Mouse (Mus musculus): ENCODE results near the gene Tchhl1. TPM values are rescaled to one million over a fixed set of nuclear protein-coding genes. Genes with fewer than 3 reads are reported as not detected.

Tchhl1 gene
- polyA plus RNA-seq, 1 experiment from 2014 or later = not detected

DNA sequence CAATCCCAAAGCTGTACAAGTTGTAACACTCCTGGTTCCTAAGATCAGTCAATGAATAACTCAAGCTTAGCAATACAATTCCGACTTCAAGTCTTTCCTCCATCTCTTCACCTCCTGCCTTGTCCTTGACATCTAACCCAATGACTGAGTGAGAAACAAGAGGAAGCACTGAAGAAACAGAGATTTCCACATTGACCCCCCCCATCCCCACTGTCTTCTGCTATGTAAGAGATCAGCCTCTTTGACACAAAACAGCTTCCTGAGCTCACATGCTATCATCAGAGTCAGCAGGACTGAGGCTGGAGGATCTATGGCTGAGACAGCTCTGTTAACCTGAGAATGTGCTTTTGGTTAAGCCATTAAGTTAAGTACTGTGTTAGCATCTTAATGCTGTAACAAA, 42.5 kb downstream of the Tchhl1 start:
- Histone ChIP-seq H3K4me1 (no peaks in the 10 kb centered on the region), H3K27ac (no peak overlapping the region), H3K4me3 (no peak overlapping the region), H3K27me3 (ENCODE audit: low read depth, poor library complexity, severe bottlenecking) (no peaks in the 10 kb centered on the region), H3K9me3 (replicated peaks) (no peaks in the 10 kb centered on the region), H3K36me3 (no peaks in the 10 kb centered on the region)
- 86% methylated on average over 1 of the region's 1 CpGs for WGBS
- DNase-seq (ENCODE audit: low spot score) = no peak

DNA sequence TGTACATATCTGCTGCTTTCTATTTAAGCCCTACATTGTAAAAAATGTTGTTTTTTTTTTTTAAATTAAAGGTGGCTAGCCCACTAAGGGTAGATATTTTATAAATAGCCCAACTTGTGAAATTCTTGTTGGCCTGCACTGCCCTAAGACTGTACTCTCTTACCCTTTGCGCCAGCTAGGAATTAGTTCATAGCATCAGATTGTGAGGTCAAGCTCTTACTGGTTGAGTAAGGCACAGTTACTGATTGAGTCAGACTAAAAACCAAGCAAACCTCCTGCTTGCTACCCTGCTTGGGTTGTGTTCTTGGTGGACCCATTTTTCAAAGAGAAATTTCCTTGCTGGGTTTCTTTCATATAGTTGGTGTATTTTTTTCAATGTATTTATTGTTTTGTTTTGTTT, 43.2 kb downstream of the Tchhl1 start:
- H3K4me1 ChIP-seq = no peaks in the 10 kb centered on the region
- H3K36me3 ChIP-seq = no peaks in the 10 kb centered on the region
- no peak overlapping the region for H3K4me3 ChIP-seq
- H3K9me3 ChIP-seq (replicated peaks) = no peaks in the 10 kb centered on the region
- DNase-seq (ENCODE audit: low spot score) = no peak
- H3K27me3 ChIP-seq (ENCODE audit: low read depth, poor library complexity, severe bottlenecking) = no peaks in the 10 kb centered on the region
- no peak overlapping the region for H3K27ac ChIP-seq
- WGBS = 97% methylated on average over 1 of the region's 1 CpGs

GRCm38 (mm10) chr3:93512386-93513101, 44.0 kb downstream of the Tchhl1 start:
- 85% methylated on average over 7 of the region's 7 CpGs for WGBS
- no peaks in the 10 kb centered on the region for H3K4me1 ChIP-seq
- DNase-seq (ENCODE audit: low spot score) = no peak
- H3K36me3 ChIP-seq = no peaks in the 10 kb centered on the region
- no peak overlapping the region for H3K4me3 ChIP-seq
- no peaks in the 10 kb centered on the region for H3K27me3 ChIP-seq (ENCODE audit: low read depth, poor library complexity, severe bottlenecking)
- H3K9me3 ChIP-seq (replicated peaks) = no peaks in the 10 kb centered on the region
- no peak overlapping the region for H3K27ac ChIP-seq

GRCm38 (mm10) chr3:93514628-93515027, 46.1 kb downstream of the Tchhl1 start:
- no peaks in the 10 kb centered on the region for H3K36me3 ChIP-seq
- no peaks in the 10 kb centered on the region for H3K27me3 ChIP-seq (ENCODE audit: low read depth, poor library complexity, severe bottlenecking)
- no peak overlapping the region for H3K27ac ChIP-seq
- no peak overlapping the region for H3K4me3 ChIP-seq
- no peak for DNase-seq (ENCODE audit: low spot score)
- 92% methylated on average over 3 of the region's 3 CpGs for WGBS
- no peaks in the 10 kb centered on the region for H3K9me3 ChIP-seq (replicated peaks)
- no peaks in the 10 kb centered on the region for H3K4me1 ChIP-seq

GRCm38 (mm10) chr3:93517343-93517742, 48.8 kb downstream of the Tchhl1 start:
- H3K4me1 ChIP-seq = peaks cover 8% of the 10 kb centered on the region; the same call in 1 of the 2 replicates
- peaks cover 7% of the 10 kb centered on the region; the same call in 1 of the 2 replicates for H3K27me3 ChIP-seq (ENCODE audit: low read depth, poor library complexity, severe bottlenecking)
- WGBS = 86% methylated on average over 2 of the region's 2 CpGs
- no peaks in the 10 kb centered on the region for H3K9me3 ChIP-seq (replicated peaks)
- DNase-seq (ENCODE audit: low spot score) = no peak
- H3K36me3 ChIP-seq = no peaks in the 10 kb centered on the region
- no peak overlapping the region for H3K4me3 ChIP-seq
- H3K27ac ChIP-seq = no peak overlapping the region

GRCm38 (mm10) chr3:93519856-93520329, 51.3 kb downstream of the Tchhl1 start:
- H3K36me3 ChIP-seq = peaks cover 8% of the 10 kb centered on the region; the same call in 1 of the 2 replicates
- no peak for DNase-seq (ENCODE audit: low spot score)
- peaks cover 7% of the 10 kb centered on the region; the same call in 1 of the 2 replicates for H3K27me3 ChIP-seq (ENCODE audit: low read depth, poor library complexity, severe bottlenecking)
- H3K27ac ChIP-seq = peak overlapping the region; percentile 84; the same call in 1 of the 2 replicates
- H3K4me1 ChIP-seq = peaks cover 8% of the 10 kb centered on the region; the same call in 1 of the 2 replicates
- H3K4me3 ChIP-seq = peak overlapping the region; percentile 69
- WGBS = 54% methylated on average over 5 of the region's 5 CpGs
- H3K9me3 ChIP-seq (replicated peaks) = no peaks in the 10 kb centered on the region

DNA sequence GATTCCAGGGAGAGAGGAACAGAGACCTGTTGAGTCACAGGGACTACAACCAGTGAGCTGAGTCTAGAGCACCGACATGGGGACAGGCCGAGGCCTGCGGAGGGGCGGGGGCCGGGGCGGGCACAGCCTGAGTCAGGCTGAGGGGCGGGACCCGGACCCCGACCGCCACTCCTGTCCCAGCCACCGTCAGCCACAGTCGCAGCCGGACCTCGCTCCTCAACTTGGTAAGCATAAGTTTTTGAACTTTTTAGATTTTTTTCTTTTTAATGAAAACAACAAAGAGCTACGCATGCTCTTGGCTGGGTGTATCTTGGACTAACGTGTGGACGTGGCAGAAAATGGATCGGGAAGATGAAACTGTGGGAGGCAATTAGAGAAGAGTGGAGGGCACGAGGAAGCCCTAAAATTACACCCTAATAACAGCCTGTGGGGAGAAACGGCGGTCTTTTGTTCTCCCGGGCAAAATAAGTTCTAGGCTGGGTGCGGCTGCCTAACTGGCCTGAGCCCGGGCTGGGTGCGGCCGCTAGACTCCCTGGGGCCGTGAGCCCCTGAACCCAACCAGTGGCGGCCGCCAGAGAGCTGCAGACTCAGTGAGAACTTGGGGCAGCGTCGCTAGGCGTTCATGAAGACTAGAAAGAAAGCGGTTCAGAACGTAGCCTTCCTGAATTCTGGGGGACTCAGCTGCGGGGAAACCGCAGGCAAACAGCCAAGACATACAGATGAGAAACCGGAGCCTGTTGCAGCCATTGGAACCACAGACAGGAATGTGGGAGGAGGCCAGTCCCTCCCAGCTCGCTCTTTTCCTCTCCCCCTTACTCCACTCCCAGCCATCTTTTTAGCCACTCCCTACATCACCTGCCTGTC, 52.0 kb downstream of the Tchhl1 start, which contains the start of gene S100a11:
S100a11 (plus strand) TSS at position 159 of the 864 bp plus-strand sequence.
- Histone ChIP-seq H3K27me3 (ENCODE audit: low read depth, poor library complexity, severe bottlenecking) (peaks cover 7% of the 10 kb centered on the region; the same call in 1 of the 2 replicates), H3K36me3 (peaks cover 10% of the 10 kb centered on the region; the same call in 1 of the 2 replicates), H3K4me3 (peak within 1 kb of the TSS; percentile 69), H3K27ac (peak within 1 kb of the TSS; percentile 84), H3K9me3 (replicated peaks) (no peaks in the 10 kb centered on the region), H3K4me1 (peaks cover 8% of the 10 kb centered on the region; the same call in 1 of the 2 replicates)
- peak; percentile 75 for DNase-seq (ENCODE audit: low spot score)
- under 1% methylated on average over 38 of the region's 38 CpGs for whole genome bisulfite sequencing

Small RNAs within 50 kb of the gene (microRNA-seq; reads per million reads assigned to microRNA genes)
- gene Gm22752 = not detected

Other genes starting within 250 kb of the Tchhl1 start
- gene Flg, start 195.2 kb upstream of the Tchhl1 start, polyA plus RNA-seq (2016; fragmentation: Nextera tagmentation; extraction: Ambion mirVana) = not detected in 2 replicates
- not detected in 2 replicates for gene Hrnr, start 149.0 kb upstream of the Tchhl1 start, polyA plus RNA-seq (2016; fragmentation: Nextera tagmentation; extraction: Ambion mirVana)
- not detected in 2 replicates for gene Rptn, start 75.1 kb upstream of the Tchhl1 start, polyA plus RNA-seq (2016; fragmentation: Nextera tagmentation; extraction: Ambion mirVana)
- gene Tchh, start 26.4 kb upstream of the Tchhl1 start, polyA plus RNA-seq (2016; fragmentation: Nextera tagmentation; extraction: Ambion mirVana) = 0.16 and 0.21 TPM in 2 replicates
- 241 and 293 TPM in 2 replicates for gene S100a11, start 51.7 kb downstream of the Tchhl1 start, polyA plus RNA-seq (2016; fragmentation: Nextera tagmentation; extraction: Ambion mirVana)
- 74.9 and 78.4 TPM in 2 replicates for gene S100a10, start 86.3 kb downstream of the Tchhl1 start, polyA plus RNA-seq (2016; fragmentation: Nextera tagmentation; extraction: Ambion mirVana)
- gene Tdpoz2, start 183.9 kb downstream of the Tchhl1 start, polyA plus RNA-seq (2016; fragmentation: Nextera tagmentation; extraction: Ambion mirVana) = not detected in 2 replicates
- not detected in 2 replicates for gene Tdpoz1, start 207.6 kb downstream of the Tchhl1 start, polyA plus RNA-seq (2016; fragmentation: Nextera tagmentation; extraction: Ambion mirVana)
- not detected in 2 replicates for gene Gm37596, start 224.3 kb downstream of the Tchhl1 start, polyA plus RNA-seq (2016; fragmentation: Nextera tagmentation; extraction: Ambion mirVana)

Data from limb, embryonic 10.5 days (tissue).